Mouse (Mus musculus) adrenal gland, adult 2 months (tissue): ENCODE results near the gene Tsen54. TPM values are rescaled to one million over a fixed set of nuclear protein-coding genes. Genes with fewer than 3 reads are reported as not detected.
A peak's percentile ranks its signal among the peaks of the same experiment; 100 is the strongest.

Source experiments
- DNase-seq: peaks from one replicate; pipeline ENCODE4 v3.0.0; 2021
- microRNA-seq, 2 experiments: library from miRNA; unstranded; fragments of <30 nt; microRNA quantifications; one replicate each; pipeline ENCODE4 v1.2.0; 2021
- polyA plus RNA-seq: library from polyadenylated mRNA; depleted of rRNA; stranded (reverse); fragments of >200 nt; gene quantifications from 2 replicates; pipeline ENCODE4 v1.2.3, GENCODE M21; 2012; rRNA removed
- total RNA-seq, 2 experiments: library from RNA; stranded (reverse); gene quantifications; 2 replicates each; pipeline ENCODE4 v1.2.3; 2021

The Tsen54 gene
- total and polyA plus RNA-seq, 3 experiments, result 15.8 to 43.9 (median 20.7) TPM

- DNase-seq, result peak; percentile 91
Observed at GRCm38 (mm10) chr11:115859143-115859945, 44.8 kb downstream of the Tsen54 start.

GRCm38 (mm10) chr11:115863895-115864294, 49.4 kb downstream of the Tsen54 start:
- no peak for DNase-seq

- peak; percentile 37 for DNase-seq
Observed at GRCm38 (mm10) chr11:115869393-115869792, 54.9 kb downstream of the Tsen54 start.

- DNase-seq, result no peak
Observed at GRCm38 (mm10) chr11:115872437-115872836, 57.9 kb downstream of the Tsen54 start.

Small RNA genes lying within 50 kb of the gene (microRNA-seq; reads per million reads assigned to microRNA genes)
- gene Mir5621, result 0.44 to 0.83 reads per million in 2 experiments

Other genes starting within 250 kb of the Tsen54 start
- 100 to 1,000 TPM in 1 of 2 experiments, 10 to 100 TPM in 1; 99.9 to 121 TPM for gene Mrps7, start 210.8 kb upstream of the Tsen54 start, total RNA-seq
- gene Mrps7, start 210.8 kb upstream of the Tsen54 start, polyA plus RNA-seq, result 31.8 and 33.5 TPM in 2 replicates
- gene Gga3, start 210.7 kb upstream of the Tsen54 start, total RNA-seq, result 10 to 100 TPM; 21.8 to 38.7 TPM
- 22.6 and 38.9 TPM in 2 replicates for gene Gga3, start 210.7 kb upstream of the Tsen54 start, polyA plus RNA-seq
- 100 to 1,000 TPM in 1 of 2 experiments, 10 to 100 TPM in 1; 92.5 to 170 TPM for gene Mif4gd, start 201.8 kb upstream of the Tsen54 start, total RNA-seq
- 182 and 243 TPM in 2 replicates for gene Mif4gd, start 201.8 kb upstream of the Tsen54 start, polyA plus RNA-seq
- gene Slc25a19, start 186.4 kb upstream of the Tsen54 start, total RNA-seq, result 100 to 1,000 TPM; 117 to 132 TPM
- gene Slc25a19, start 186.4 kb upstream of the Tsen54 start, polyA plus RNA-seq, result 156 and 170 TPM in 2 replicates
- gene Grb2, start 106.1 kb upstream of the Tsen54 start, total RNA-seq, result 100 to 1,000 TPM; 136 to 162 TPM
- gene Grb2, start 106.1 kb upstream of the Tsen54 start, polyA plus RNA-seq, result 41.2 and 50.8 TPM in 2 replicates
- 10 to 100 TPM; 70.6 to 85.9 TPM for gene Tmem94, start 49.3 kb upstream of the Tsen54 start, total RNA-seq
- gene Tmem94, start 49.3 kb upstream of the Tsen54 start, polyA plus RNA-seq, result 158 and 165 TPM in 2 replicates
- gene Caskin2, start 1.1 kb upstream of the Tsen54 start, total RNA-seq, result 10 to 100 TPM; 53.7 to 64.2 TPM
- gene Caskin2, start 1.1 kb upstream of the Tsen54 start, polyA plus RNA-seq, result 110 and 114 TPM in 2 replicates
- 10 to 100 TPM in 1 of 2 experiments, 1 to 10 TPM in 1; 7.6 to 13.1 TPM for gene Llgl2, start 9.3 kb downstream of the Tsen54 start, total RNA-seq
- gene Llgl2, start 9.3 kb downstream of the Tsen54 start, polyA plus RNA-seq, result 24.4 and 29.5 TPM in 2 replicates
- under 1 TPM in 1 of 2 experiments, not detected in 1; 0.35 TPM for gene Myo15b, start 43.7 kb downstream of the Tsen54 start, total RNA-seq
- 0.13 and 0.47 TPM in 2 replicates for gene Myo15b, start 43.7 kb downstream of the Tsen54 start, polyA plus RNA-seq
- 1 to 10 TPM in 1 of 2 experiments, under 1 TPM in 1; 0.58 to 1.3 TPM for gene Smim5, start 85.2 kb downstream of the Tsen54 start, total RNA-seq
- 0.86 and 0.99 TPM in 2 replicates for gene Smim5, start 85.2 kb downstream of the Tsen54 start, polyA plus RNA-seq
- gene Smim6, start 97.3 kb downstream of the Tsen54 start, total RNA-seq, result not detected
- not detected in 2 replicates for gene Smim6, start 97.3 kb downstream of the Tsen54 start, polyA plus RNA-seq
- gene Sap30bp, start 118.6 kb downstream of the Tsen54 start, total RNA-seq, result 10 to 100 TPM; 31.8 to 44.5 TPM
- 31.4 and 33.8 TPM in 2 replicates for gene Sap30bp, start 118.6 kb downstream of the Tsen54 start, polyA plus RNA-seq
- 10 to 100 TPM; 20.8 to 28.3 TPM for gene Recql5, start 118.8 kb downstream of the Tsen54 start, total RNA-seq
- gene Recql5, start 118.8 kb downstream of the Tsen54 start, polyA plus RNA-seq, result 22.4 and 25.4 TPM in 2 replicates
- gene Itgb4, start 160.0 kb downstream of the Tsen54 start, total RNA-seq, result 1 to 10 TPM; 2.1 to 4.3 TPM
- gene Itgb4, start 160.0 kb downstream of the Tsen54 start, polyA plus RNA-seq, result 3.9 and 4.8 TPM in 2 replicates
- gene Galk1, start 198.0 kb downstream of the Tsen54 start, total RNA-seq, result 10 to 100 TPM; 30.6 to 45.6 TPM
- 68.6 and 71.3 TPM in 2 replicates for gene Galk1, start 198.0 kb downstream of the Tsen54 start, polyA plus RNA-seq
- gene H3f3b, start 213.2 kb downstream of the Tsen54 start, total RNA-seq, result 100 to 1,000 TPM; 270 to 363 TPM
- gene H3f3b, start 213.2 kb downstream of the Tsen54 start, polyA plus RNA-seq, result 76.2 and 92.7 TPM in 2 replicates
- 10 to 100 TPM; 20.2 to 21.2 TPM for gene Unk, start 215.6 kb downstream of the Tsen54 start, total RNA-seq
- 46.0 and 58.5 TPM in 2 replicates for gene Unk, start 215.6 kb downstream of the Tsen54 start, polyA plus RNA-seq